Mouse (Mus musculus) ES-Bruce4 (cell line): ENCODE data around the gene Marveld3.

Experiments used
- CTCF ChIP-seq: IDR thresholded peaks from one replicate; pipeline ENCODE4 v1.8.1; 2011; ENCODE audit warnings: low read depth, low read length
- EP300 ChIP-seq: IDR thresholded peaks from 2 replicates; pipeline ENCODE4 v1.6.1; 2011; ENCODE audit warnings: low read depth, low read length; ENCODE audit not compliant: insufficient read depth
- POLR2A ChIP-seq: IDR thresholded peaks from one replicate; pipeline ENCODE4 v1.8.1; 2011; ENCODE audit warnings: low read length; ENCODE audit not compliant: insufficient read depth

DNA sequence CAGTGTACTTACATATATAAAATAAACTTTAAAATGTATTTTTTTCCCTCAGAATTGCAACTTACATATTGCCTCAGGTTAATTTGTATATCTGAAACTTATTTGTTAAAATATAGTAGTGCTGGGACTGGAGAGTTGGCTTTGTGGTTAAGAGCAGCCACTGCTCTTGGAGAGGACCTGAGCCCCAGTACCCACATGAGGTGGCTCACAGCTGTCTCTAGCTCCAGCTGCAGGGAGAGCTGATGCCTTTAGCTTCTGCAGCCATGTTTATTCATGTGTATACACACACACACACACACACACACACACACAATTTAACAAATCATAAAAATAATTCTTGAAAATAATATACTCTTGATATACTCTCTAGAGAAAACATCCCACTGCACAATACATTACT is 59.6 kb downstream of the Marveld3 start:
- no peak for TF ChIP-seq CTCF
- TF ChIP-seq POLR2A, result no peak
- TF ChIP-seq EP300, result no peak
